Mouse (Mus musculus) ES-Bruce4 (cell line): Measurements from ENCODE around the gene Lmo7.

ENCODE experiments used
- CTCF ChIP-seq: IDR thresholded peaks from one replicate; pipeline ENCODE4 v1.8.1; 2011; ENCODE audit warnings: low read depth, low read length
- POLR2A ChIP-seq: IDR thresholded peaks from one replicate; pipeline ENCODE4 v1.8.1; 2011; ENCODE audit warnings: low read length; ENCODE audit not compliant: insufficient read depth

DNA sequence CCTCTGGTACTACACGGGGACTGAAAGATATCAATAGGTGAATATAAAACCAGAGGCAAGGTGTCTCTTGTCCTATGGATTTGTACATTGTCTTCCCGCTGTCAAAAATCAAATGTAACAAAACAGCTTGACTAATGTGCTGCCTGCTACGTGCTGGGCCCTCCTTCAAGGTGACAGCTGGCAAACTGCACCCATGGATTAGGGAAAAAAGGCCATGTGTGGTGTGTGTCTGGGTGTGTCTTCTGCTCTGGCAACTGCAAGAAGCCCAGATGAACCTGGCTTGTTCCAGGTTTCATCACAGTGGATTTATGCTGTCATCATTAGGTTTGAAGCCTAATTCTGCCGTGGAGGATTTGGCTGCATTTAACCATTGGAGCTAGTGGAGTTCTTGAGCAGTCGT, 174.0 kb downstream of the Lmo7 start:
- TF ChIP-seq CTCF = no peak
- no peak for TF ChIP-seq POLR2A
